Mouse (Mus musculus) kidney, adult 9 months (tissue): Measurements from ENCODE around the gene Wsb1.
"Not testable (repeated sequence)": the region's sequence is repeated elsewhere in the genome, so short reads cannot be mapped to it uniquely, and the experiment has no call there.

Experiments
- DNase-seq: peaks from one replicate; pipeline ENCODE4 v3.0.0; 2022

Wsb1 gene

DNA sequence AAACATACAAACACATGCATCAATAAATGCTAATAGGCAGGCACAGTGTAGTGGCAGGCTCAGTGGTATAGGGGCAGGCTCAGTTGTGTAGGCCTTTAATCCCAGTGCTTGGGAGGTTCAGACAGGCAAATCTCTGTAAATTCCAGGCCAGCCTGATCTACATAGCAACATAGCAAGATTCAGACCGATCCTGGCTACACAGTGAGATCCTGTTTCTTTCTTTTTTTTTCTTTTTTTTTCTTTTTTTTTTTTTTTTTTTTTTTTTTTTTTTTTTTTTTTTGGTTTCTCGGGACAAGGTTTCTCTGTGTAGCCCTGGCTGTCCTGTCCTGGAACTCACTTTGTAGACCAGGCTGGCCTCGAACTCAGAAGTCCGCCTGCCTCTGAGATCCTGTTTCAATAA is 5.7 kb upstream of the Wsb1 start:
- not testable (repeated sequence) for DNase-seq

DNA sequence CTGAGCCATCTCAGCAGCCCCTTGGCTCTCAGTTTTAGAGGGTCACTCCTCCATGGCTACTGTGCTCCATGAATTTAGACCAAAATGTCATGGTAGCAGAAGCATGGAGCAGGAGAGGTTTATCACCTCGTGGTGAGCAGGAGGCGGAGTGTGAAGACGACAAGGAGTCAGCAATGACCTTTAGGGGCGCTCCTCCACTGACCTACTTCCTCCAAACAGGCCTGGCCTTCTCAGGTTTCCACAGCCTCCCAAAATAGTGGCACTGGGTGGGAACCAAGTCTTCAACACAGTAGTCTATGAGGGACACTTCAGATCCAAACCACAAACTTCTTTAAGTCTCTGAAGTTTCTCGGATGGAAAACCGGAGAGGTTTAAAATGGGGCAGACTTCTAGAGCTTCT is 4.3 kb upstream of the Wsb1 start:
- no peak for DNase-seq

DNA sequence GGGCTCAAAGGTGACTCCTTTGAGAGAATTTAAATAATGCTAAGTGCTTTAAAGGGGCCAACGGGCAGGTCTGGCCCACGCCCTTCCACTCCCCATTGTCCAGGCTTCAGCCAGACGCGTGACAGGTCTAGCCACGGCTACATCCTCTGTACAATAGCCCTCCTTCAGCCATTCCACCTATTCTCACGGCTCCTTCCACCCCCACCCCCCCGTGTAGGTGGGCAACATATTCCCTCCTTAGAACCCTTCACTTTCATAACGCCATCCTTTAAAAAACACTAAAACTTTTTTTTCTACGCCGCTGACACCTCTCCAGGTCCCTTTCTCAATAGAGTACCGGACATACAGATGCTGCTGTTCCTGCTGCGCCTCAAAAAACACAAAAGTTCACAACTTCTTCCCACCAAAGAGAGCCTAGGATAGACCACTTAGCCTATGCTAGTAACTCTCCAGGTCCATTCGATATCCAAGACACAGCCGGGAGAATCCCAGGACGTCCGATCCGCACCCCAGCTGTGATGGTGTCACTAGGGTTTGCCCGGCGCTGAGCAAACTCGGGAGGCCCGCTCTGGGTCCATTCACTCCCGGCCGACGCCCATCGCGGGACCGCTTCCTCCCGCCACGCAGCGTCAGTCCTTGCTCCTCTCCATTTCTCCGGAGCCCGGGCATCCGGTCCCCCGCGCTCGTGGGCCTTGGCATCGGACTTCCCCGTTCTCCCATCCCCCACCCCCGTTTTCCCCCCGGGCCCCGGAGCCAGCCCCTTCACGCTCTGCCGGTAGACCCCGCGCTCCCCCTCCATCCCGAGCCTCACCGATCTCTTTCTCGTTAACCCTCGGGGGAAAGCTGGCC is 705 bp downstream of the Wsb1 start:
- peak; percentile 43 for DNase-seq

DNA sequence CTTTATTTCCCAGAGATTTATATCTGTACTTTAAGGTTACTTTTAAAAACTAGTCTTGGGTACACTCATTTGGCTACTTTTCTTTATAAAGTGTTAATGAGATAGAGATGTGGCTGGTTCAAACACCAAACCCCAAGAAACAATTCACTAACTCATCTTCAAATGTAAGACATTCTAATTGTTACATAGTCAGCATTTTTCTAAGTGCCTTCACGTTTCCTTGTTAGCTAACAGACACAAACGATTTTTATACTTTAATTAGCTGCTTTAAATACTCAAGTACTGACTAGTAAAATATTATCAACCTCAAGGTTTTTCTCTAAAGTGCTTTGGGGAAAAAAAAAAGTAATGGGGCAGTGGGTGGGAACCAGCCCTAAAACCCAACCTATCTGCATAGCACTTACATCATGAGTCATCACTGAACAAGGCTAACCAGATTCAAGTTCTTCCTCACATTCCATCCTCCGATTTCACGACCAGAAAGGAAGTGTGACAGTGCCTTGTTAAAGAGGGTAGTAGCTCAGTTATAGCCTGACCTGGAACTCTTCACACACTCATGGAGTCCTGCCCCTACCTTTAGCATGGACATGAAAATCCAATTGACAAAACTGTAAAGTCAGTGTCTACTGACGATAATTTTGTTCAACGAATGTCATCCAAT is 1.5 kb downstream of the Wsb1 start:
- DNase-seq = peak; percentile 44

DNA sequence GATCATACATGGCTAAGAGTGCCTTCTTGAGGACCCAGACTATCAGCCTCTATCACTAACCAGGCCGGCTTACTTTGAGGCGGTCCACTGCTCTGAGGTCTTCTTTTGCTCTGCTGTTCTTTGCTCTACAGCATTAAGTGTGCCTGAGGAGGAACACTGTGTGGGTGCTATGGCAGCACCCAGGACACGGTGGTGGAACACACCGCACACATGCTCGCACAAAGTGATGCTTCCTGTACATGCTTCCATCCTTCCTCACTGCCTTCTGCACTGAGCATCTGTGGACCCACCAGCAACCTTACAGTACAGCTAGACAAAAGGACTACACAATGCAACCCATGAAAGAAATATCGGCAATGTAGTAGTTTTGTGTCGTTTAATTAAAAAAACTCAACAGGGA is 15.4 kb downstream of the Wsb1 start:
- DNase-seq = no peak

DNA sequence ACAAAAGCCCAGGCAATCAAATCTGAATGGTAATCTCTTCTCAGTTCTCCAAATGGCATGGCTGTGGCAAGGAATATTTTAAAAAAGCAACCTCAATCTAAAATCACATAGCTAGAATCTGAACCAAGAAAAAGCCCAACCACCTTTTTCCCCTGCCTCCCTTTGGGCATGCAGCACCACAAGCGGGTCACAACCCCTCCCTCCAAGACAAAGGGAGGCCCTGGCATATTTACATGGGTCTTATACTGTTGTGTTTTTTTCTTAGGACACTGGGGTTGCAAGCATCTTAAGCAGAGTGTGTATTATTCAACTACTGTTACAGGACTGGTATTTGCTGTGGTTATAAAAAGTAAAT is 16.1 kb downstream of the Wsb1 start:
- DNase-seq = peak; percentile 73

DNA sequence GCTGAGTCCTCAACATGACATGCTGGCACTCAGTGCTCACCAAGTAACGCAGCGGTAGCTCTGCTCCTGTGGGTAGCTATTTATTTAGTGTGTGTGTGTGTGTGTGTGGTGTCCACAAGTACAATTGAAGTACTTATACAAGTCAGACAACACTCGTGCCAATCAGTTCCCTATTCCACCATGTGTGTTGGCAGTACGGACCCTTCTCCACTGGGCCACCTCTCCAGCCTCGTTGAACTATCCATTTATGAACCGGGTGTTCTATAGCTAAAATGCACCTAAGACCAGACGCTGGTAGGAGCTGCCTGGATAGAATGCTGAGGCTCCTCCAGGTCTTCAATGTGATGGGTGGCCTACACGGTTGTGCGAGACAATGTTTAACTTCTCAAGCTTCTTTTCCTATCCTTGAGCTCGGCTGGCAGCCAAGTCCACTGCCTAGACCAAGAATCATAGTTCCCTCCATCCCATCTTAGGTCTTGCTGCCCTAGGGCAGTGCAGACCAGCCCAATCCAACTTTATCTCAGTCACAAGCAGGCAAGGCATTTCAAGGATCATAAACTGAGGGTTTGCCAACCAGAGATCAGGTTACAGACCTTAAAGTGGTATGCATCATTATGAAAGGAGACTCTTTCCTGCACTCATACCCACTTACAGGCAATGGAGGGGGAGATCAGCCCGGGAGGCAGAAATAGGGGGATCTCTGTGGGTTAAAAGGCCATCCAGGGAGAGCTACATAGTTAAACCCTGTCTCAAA is 16.6 kb downstream of the Wsb1 start:
- DNase-seq = peak; percentile 95

DNA sequence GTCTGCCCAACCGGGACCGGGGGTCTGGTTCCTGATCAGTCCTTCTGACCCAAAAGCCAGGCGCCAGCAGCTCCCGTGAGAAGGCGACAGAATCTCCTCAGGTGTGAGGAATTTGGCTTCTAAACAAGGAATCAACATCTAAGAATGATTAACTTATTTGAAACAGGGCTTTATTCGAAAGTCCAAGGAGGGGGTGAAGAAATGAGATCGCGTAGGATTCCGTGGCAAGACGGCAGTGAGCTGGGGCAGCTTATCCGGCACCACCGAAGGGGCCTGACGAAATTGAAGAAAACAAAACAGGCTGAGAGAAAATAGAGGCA is 24.3 kb downstream of the Wsb1 start:
- peak; percentile 86 for DNase-seq

DNA sequence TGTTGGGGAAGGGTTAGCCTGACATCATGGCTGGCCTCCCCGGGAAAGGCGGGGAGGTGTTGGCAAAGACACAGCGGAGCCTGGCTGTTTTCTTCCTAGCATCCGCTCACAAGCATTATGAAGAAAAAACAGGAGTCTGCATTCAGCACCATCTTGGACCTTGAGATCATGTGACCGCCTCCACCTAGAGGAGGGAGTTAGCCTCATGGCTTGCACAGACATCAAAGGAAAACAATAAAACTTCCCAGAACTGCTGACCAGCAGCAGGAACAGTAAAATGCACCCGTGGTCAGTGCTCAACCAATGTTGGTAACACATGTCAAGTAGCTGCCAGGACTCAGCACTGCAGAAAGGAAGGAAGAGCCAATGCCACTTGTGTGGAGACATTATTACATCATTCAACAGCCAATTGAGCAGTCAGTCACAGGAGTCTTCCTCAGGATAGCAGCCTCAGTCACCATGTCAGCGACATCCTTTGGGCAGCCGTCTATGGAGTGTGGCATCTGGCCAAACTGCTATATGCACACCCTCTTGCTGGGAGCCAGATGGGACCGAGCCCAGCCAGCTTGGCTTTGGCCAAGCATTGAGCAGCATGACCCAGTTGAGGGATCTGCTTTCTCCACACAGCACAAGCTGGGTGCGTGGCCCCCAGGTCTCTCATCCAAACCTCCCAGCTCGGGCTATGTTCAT is 24.8 kb downstream of the Wsb1 start:
- DNase-seq = peak; percentile 69

DNA sequence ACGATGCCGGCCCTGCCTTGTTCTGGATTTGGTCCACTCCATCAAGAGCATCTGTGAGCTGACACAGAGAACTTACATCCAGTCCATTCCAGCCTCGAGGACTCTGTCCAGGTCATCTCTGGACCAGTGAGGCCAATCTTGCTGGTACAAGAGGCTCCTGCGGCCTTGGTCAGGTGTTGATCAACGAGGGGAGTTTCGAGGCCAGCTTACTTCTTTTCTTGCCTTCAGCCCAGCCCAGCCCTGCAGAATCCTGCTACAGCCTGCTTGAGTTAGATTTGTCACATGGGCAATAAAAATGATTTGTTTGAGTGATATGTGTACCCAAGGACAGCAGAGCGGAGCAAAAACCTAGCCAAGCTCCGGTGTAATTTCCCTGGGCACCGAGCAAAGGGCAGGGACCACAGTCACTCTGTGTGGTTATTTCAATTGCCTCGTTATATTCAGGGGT is 25.4 kb downstream of the Wsb1 start:
- DNase-seq = peak; percentile 91

DNA sequence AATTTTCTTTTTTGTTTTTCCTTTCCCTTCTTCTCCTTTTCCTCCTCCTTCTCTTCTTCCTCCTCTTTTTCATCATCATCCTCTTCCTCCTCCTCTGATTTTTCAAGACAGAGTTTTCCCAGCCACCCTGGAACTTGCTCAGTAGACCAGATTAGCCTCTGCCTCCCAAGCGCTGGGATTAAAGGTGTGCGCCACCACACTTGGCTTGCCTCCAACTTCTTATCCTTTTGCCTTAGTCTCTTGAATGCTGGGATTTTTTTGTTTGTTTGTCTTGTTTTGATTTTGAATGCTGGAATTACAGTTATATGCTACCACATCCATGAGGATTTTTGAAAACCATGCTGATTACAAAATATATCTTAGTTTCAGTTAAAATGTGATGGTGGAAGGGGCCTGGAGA is 26.4 kb downstream of the Wsb1 start:
- peak; percentile 50 for DNase-seq

DNA sequence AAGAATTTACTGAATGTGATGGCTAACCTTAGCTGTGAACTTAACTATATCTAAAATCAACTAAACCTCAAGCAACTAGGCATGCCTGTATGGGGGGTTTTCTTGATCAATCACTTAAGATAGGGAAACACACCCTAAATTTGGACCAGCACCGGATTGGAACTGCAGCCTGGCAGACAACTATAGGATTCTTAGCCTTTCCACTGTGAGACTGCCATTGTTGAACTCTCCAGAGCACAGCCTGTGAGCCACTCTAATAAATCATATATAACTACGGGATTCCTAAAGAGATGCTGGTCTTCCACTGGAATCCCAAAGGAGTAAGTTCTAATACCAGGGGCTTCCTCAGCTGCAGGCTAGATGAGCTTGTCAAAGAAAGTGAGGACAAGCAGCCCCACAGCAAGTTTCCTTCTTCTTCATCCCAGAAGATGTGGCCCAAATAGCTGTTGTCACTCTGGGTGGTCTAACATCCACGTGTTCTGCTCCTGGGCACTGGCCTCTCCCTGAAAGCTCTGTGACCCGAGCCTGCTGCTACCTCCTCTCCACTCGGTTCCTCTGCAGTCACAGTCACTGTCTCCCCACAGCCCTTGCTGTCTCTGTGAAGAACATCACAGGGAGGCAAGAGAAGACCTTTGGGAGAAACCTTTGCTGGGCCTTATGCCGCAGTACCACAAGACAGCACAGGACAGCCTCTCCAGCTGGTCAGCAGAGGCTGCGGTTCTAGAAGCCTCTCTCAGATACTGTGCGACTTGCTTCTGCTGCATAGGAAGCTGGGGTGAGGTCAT is 28.9 kb downstream of the Wsb1 start:
- no peak for DNase-seq

DNA sequence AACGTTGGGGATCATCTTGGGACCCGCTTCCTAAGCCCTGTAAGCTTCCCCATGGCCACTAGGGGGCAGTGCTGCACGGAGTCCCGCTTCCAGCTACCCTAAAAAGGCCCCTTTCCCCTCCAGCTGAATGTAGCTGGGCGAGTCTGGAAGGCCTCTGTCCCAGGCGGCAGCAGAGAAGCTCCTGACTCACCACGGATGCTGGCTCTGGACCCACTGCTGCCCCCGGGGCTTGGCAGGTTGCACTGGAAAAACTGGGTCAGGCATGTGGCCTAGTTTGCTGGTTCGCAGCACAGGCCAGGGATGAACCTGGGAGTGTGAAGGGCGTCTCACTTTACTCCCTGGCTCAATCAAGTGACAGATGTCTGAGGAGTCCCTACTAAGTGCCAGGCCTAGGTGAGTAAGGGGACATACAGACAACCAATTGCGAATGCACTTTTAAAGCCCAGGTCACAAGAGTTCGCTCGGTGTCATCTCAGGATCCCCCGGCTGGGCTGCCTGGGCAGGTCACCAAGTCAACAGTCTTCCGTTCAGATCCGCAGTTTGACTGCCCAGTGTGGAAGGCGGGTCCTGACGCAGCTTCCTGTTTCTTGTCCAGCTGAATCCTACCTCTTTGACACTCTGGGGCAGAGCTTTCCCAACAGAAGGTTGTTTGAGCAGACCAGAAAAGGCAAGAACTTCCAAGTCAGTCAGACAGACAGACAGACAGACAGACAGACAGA is 29.8 kb downstream of the Wsb1 start:
- DNase-seq = peak; percentile 97

DNA sequence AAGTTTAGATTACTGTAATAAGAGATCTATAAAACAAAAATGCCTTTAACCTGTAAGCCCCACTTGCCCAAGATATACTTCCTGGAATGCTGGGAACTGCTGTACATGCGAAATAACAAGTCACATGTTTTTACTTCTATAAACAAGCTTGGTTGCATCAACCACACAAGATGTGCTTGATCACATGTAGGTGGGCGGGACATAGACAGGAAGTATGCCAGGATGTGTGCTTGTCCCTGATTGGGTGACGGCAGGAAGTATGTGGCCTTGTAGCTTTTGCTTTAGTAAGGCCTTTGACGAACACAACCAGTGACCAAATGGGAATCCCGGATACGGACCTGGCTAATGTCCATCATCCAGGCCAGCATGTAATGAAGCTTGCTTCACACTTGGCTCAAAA is 31.1 kb downstream of the Wsb1 start:
- DNase-seq = peak; percentile 62

DNA sequence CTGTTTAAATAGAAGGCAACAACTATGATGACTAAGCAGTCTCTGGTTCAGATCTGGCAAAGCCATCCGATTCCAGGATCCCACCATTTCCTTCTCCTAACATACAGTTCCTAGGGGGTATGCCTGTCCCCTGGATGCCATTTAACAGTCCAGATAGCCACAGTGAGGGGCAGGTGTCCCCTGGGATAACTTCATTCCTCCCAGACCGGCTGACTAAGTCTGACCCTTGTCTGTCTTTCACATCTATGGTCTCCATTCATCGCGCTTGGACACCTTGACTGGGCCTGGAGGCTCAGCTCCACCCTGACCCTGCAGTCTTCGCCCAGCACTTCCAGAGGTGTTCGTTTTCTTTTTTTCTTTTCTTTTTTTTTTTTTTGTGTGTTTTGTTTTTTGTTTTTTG is 31.8 kb downstream of the Wsb1 start:
- no peak for DNase-seq

DNA sequence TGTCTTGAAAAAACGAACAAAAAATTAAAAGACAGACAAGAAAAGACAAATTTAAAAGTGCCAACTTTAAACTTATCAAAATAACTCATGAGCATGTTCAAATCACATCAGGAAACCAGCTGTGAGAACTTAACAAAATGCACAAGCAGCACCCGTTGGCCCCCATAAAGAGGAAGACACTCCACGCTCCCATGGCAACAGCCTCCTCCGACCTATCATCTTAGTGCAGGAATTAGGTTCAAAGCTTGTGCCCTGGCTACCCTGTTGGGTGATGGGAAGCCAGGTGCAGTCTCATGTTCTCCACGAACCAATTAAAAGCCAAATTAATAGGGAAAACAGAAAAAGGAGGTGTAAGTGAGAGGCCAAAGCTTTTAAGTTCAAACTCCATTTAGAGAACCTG is 32.8 kb downstream of the Wsb1 start:
- DNase-seq = no peak

DNA sequence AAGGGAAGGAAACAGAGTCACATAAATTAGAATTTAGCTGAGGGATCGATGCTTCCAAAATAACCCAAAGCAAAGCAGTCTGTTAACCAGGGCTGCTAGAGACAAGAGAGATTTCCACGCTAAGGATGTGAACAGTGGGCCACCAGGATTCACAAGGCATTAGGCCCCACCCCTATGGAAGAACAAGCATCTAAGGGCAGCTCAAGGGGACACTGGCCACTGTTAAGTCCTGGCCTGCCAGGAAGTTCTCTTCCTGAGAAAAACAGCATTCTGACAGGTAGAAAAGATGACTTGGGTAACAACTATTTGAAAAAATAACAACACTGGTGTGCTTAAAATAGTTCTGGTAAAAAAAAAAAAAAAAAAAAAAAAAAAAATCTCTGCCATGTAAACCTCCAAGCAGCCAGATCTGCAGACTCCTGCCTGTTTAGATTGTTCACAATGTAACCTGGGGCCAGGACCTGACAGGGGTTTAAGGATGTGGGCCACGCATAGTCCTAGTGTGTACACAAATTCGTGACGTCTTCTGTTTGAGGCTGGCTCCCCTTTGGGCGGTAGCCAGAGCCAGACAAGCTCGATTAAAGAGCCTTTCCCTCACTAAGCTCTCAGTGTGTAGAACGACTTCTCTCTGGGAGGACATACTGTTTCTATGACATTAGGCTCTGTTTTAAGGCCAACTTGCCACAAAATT is 35.4 kb downstream of the Wsb1 start:
- no peak for DNase-seq

DNA sequence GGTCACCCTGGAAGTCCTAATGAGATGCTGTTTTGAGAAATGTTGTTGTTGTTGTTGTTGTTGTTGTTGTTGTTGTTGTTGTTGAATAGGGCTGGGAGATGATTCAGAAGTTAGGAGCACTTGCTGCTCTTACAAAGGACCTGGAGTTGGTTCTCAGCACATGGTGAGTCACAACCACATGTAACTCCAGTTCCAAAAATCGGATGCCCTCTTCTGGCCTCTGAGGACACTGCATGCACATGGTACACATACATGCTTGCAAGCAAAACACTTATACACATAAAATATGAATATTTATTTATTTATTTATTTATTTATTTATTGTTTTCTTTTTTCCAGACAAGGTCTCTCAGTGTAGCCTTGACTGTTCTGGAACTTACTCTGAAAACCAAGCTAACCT is 36.4 kb downstream of the Wsb1 start:
- no peak for DNase-seq

DNA sequence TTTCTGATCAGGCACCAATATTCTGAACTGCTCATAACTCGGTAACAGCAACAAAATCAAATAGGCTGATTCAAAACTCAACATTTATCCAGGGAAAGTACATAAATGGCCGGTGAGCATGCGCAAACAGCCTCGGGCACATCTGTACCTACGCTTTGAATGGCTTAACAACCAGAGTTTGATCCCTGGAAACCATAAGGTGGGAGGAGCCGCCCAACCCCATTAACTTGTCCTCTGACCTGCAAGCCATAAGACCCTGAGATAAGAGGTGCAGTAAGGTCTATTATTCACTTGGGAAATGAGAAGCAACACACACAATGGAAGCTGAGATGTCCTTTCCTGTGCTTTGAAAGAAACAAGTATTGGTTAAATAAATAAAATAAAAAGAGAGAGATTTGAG is 37.3 kb downstream of the Wsb1 start:
- no peak for DNase-seq

DNA sequence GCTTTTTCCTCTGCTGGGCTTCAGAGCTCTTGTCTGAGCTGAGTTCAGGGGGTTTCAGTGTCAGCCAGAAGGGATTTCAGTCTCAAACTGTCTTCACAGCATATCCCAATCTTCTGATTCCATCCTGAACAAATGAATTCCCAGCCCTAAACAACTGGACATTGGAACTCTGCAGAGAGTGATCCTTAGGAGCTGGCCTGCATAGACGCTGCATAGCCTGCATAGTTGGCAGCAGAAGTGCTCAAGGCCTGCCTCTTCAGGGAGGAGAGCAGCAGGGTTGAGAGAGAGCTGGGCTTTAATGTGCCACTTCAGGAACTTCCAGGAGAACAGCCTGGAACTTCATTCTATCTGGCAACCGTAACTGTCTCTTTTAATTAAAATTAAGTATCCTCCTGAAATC is 38.9 kb downstream of the Wsb1 start:
- DNase-seq = no peak

DNA sequence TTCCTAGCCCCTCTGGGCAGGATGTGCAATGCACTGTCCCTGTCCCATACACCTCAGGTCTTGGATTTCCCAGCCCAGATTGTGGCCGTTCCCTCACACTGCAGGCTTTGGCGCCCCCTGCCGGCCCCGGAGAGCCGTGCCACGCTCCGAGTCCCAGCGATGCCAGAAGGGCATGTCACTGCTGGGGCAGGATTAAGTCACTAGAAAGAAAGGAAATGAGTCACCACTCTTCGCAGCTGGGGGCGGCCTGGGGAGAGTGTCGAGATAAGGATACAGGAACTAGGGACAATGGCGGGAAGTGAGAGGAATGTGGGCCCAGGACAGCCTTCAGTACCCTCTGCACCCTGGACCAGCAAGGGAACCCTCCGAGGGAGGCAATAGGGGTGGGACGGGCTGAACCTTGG is 40.5 kb downstream of the Wsb1 start:
- peak; percentile 95 for DNase-seq
